Mouse (Mus musculus) olfactory bulb, adult 2 months (tissue): ENCODE measurements around the gene Gdf15.

Experiments used
- CTCF ChIP-seq: fragments of 200-500 bp; IDR thresholded peaks from 2 replicates; pipeline ENCODE4 v1.5.1; 2012; ENCODE audit warnings: low read depth, mild to moderate bottlenecking, low read length, moderate library complexity; ENCODE audit not compliant: insufficient read depth
- POLR2A ChIP-seq: fragments of 200-500 bp; IDR thresholded peaks from 2 replicates; pipeline ENCODE4 v1.6.1; 2012; ENCODE audit warnings: mild to moderate bottlenecking, low read depth, low read length, moderate library complexity; ENCODE audit not compliant: insufficient read depth

GRCm38 (mm10) chr8:70647343-70648163 lies 15.3 kb upstream of the Gdf15 start:
- TF ChIP-seq CTCF = no peak
- no peak for TF ChIP-seq POLR2A
